Mouse (Mus musculus): ENCODE measurements around the gene Dhrs7b. TPM values are rescaled to one million over a fixed set of nuclear protein-coding genes. Genes with fewer than 3 reads are reported as not detected.

The Dhrs7b gene
- polyA plus RNA-seq, 1 experiment from 2014 or later = 30.7 TPM

DNA sequence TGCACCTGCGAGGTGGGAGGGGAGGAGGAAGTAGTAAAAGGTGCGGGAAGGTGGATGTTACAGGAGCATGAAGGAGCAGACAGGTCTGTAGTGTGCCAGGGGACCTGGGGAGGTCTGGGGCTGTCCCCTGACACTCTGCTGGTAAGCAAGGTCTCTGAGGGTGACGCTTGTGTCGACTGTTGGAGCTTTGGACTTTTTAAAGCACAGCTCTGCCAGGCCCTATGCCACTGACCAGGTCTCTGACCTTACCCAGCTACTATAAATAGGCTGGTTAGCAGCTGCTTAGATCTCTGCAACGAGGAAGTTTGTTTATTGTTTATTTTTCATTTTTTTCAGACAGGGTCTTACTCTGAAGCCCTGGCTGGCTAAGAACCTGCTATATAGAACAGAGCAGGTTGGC is 15.0 kb downstream of the Dhrs7b start:
- 86% methylated on average over 5 of the region's 5 CpGs for WGBS
- no peak overlapping the region for H3K27ac ChIP-seq (replicated peaks; ENCODE audit: low read depth, low read length)
- peaks cover 3% of the 10 kb centered on the region for H3K36me3 ChIP-seq (replicated peaks; ENCODE audit: control insufficient read depth, insufficient read depth, low read depth, low read length)
- H3K4me1 ChIP-seq (ENCODE audit: control insufficient read depth, insufficient read depth, low read length) = no peaks in the 10 kb centered on the region
- H3K4me3 ChIP-seq (ENCODE audit: low read depth, low read length) = no peak overlapping the region
- no peak for ATAC-seq (replicated peaks; ENCODE audit: insufficient number of reproducible peaks, low FRiP score, low TSS enrichment, low read depth)
- H3K4me2 ChIP-seq (ENCODE audit: low read depth, low read length) = no peak overlapping the region
- no peaks in the 10 kb centered on the region for H3K27me3 ChIP-seq (ENCODE audit: control insufficient read depth, insufficient read depth, low read length)
- no peak overlapping the region for H3K9ac ChIP-seq (replicated peaks; ENCODE audit: low read length)
- no peak for DNase-seq (ENCODE audit: low spot score)
- H3K9me3 ChIP-seq (replicated peaks; ENCODE audit: control insufficient read depth, low read length) = no peaks in the 10 kb centered on the region

DNA sequence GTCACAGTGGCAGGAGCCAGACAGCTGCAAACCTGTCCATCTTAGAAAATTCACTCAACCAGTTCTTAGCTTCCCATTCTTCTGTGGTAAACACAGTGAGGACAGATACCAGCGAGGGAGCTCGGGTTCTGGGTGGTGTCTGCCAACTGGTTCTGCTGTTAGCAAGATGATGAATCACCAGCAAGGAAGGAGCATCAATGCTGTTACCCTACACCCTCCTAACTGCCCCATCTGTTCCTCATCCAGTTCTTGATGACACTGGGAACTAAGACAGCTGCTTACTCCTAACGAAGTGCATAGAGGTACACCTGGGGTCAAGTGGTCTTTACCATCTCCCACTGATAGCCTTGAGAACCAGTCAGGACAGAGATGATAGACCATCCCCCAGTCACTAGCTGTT is 26.2 kb downstream of the Dhrs7b start:
- no peak for DNase-seq (ENCODE audit: low spot score)
- H3K27ac ChIP-seq (replicated peaks; ENCODE audit: low read depth, low read length) = no peak overlapping the region
- no peaks in the 10 kb centered on the region for H3K27me3 ChIP-seq (ENCODE audit: control insufficient read depth, insufficient read depth, low read length)
- no peaks in the 10 kb centered on the region for H3K4me1 ChIP-seq (ENCODE audit: control insufficient read depth, insufficient read depth, low read length)
- H3K4me3 ChIP-seq (ENCODE audit: low read depth, low read length) = no peak overlapping the region
- WGBS = 81% methylated on average over 3 of the region's 3 CpGs
- no peak overlapping the region for H3K9ac ChIP-seq (replicated peaks; ENCODE audit: low read length)
- ATAC-seq (replicated peaks; ENCODE audit: insufficient number of reproducible peaks, low FRiP score, low TSS enrichment, low read depth) = no peak
- H3K4me2 ChIP-seq (ENCODE audit: low read depth, low read length) = no peak overlapping the region
- H3K9me3 ChIP-seq (replicated peaks; ENCODE audit: control insufficient read depth, low read length) = no peaks in the 10 kb centered on the region
- H3K36me3 ChIP-seq (replicated peaks; ENCODE audit: control insufficient read depth, insufficient read depth, low read depth, low read length) = peaks cover 1% of the 10 kb centered on the region

- no peak overlapping the region for H3K27ac ChIP-seq (replicated peaks; ENCODE audit: low read depth, low read length)
- ATAC-seq (replicated peaks; ENCODE audit: insufficient number of reproducible peaks, low FRiP score, low TSS enrichment, low read depth) = no peak
- H3K36me3 ChIP-seq (replicated peaks; ENCODE audit: control insufficient read depth, insufficient read depth, low read depth, low read length) = peaks cover 15% of the 10 kb centered on the region
- H3K4me1 ChIP-seq (ENCODE audit: control insufficient read depth, insufficient read depth, low read length) = no peaks in the 10 kb centered on the region
- no peaks in the 10 kb centered on the region for H3K27me3 ChIP-seq (ENCODE audit: control insufficient read depth, insufficient read depth, low read length)
- no peak overlapping the region for H3K4me2 ChIP-seq (ENCODE audit: low read depth, low read length)
- no peaks in the 10 kb centered on the region for H3K9me3 ChIP-seq (replicated peaks; ENCODE audit: control insufficient read depth, low read length)
- DNase-seq (ENCODE audit: low spot score) = no peak
- no peak overlapping the region for H3K9ac ChIP-seq (replicated peaks; ENCODE audit: low read length)
- WGBS = 89% methylated on average over 3 of the region's 3 CpGs
- H3K4me3 ChIP-seq (ENCODE audit: low read depth, low read length) = no peak overlapping the region
Observed at GRCm38 (mm10) chr11:60861993-60862392, 31.6 kb downstream of the Dhrs7b start.

GRCm38 (mm10) chr11:60863196-60863595 is 32.8 kb downstream of the Dhrs7b start:
- Histone ChIP-seq H3K4me2 (ENCODE audit: low read depth, low read length) (no peak overlapping the region), H3K27me3 (ENCODE audit: control insufficient read depth, insufficient read depth, low read length) (no peaks in the 10 kb centered on the region), H3K27ac (replicated peaks; ENCODE audit: low read depth, low read length) (no peak overlapping the region), H3K4me3 (ENCODE audit: low read depth, low read length) (no peak overlapping the region), H3K4me1 (ENCODE audit: control insufficient read depth, insufficient read depth, low read length) (no peaks in the 10 kb centered on the region), H3K9me3 (replicated peaks; ENCODE audit: control insufficient read depth, low read length) (no peaks in the 10 kb centered on the region), H3K9ac (replicated peaks; ENCODE audit: low read length) (no peak overlapping the region), H3K36me3 (replicated peaks; ENCODE audit: control insufficient read depth, insufficient read depth, low read depth, low read length) (peaks cover 15% of the 10 kb centered on the region)
- ATAC-seq (replicated peaks; ENCODE audit: insufficient number of reproducible peaks, low FRiP score, low TSS enrichment, low read depth) (no peak), DNase-seq (ENCODE audit: low spot score) (no peak)
- 83% methylated on average over 4 of the region's 4 CpGs for WGBS

GRCm38 (mm10) chr11:60864166-60864565 is 33.7 kb downstream of the Dhrs7b start:
- H3K9me3 ChIP-seq (replicated peaks; ENCODE audit: control insufficient read depth, low read length) = no peaks in the 10 kb centered on the region
- no peak overlapping the region for H3K27ac ChIP-seq (replicated peaks; ENCODE audit: low read depth, low read length)
- ATAC-seq (replicated peaks; ENCODE audit: insufficient number of reproducible peaks, low FRiP score, low TSS enrichment, low read depth) (no peak), DNase-seq (ENCODE audit: low spot score) (no peak)
- H3K27me3 ChIP-seq (ENCODE audit: control insufficient read depth, insufficient read depth, low read length) = no peaks in the 10 kb centered on the region
- no peak overlapping the region for H3K4me3 ChIP-seq (ENCODE audit: low read depth, low read length)
- H3K36me3 ChIP-seq (replicated peaks; ENCODE audit: control insufficient read depth, insufficient read depth, low read depth, low read length) = peaks cover 15% of the 10 kb centered on the region
- H3K9ac ChIP-seq (replicated peaks; ENCODE audit: low read length) = no peak overlapping the region
- H3K4me1 ChIP-seq (ENCODE audit: control insufficient read depth, insufficient read depth, low read length) = no peaks in the 10 kb centered on the region
- no peak overlapping the region for H3K4me2 ChIP-seq (ENCODE audit: low read depth, low read length)
- 86% methylated on average over 2 of the region's 2 CpGs for WGBS

DNA sequence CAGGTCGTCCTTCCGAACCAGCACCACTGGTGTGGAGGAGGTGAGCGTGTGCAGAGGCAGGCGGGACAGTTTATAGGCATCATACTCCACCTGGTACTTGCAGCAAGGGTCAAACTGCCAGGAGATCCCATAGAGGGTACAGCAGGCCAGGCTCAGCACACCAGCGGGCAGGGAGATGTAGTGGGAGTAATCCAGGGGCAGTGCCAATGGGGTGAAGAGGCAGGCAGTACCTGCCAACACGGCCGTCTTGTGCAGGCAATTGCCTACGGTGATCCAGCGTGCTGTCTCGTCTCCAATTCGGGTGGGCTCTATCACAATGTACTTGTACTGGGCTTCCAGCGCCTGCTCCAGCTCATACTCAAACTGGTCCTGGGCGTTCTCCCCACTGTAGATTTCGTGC is 34.5 kb downstream of the Dhrs7b start:
- DNase-seq (ENCODE audit: low spot score) = no peak
- no peak for ATAC-seq (replicated peaks; ENCODE audit: insufficient number of reproducible peaks, low FRiP score, low TSS enrichment, low read depth)
- peaks cover 15% of the 10 kb centered on the region for H3K36me3 ChIP-seq (replicated peaks; ENCODE audit: control insufficient read depth, insufficient read depth, low read depth, low read length)
- H3K4me3 ChIP-seq (ENCODE audit: low read depth, low read length) = no peak overlapping the region
- WGBS = 91% methylated on average over 14 of the region's 14 CpGs
- no peak overlapping the region for H3K4me2 ChIP-seq (ENCODE audit: low read depth, low read length)
- no peaks in the 10 kb centered on the region for H3K4me1 ChIP-seq (ENCODE audit: control insufficient read depth, insufficient read depth, low read length)
- no peaks in the 10 kb centered on the region for H3K27me3 ChIP-seq (ENCODE audit: control insufficient read depth, insufficient read depth, low read length)
- H3K9ac ChIP-seq (replicated peaks; ENCODE audit: low read length) = no peak overlapping the region
- no peaks in the 10 kb centered on the region for H3K9me3 ChIP-seq (replicated peaks; ENCODE audit: control insufficient read depth, low read length)
- no peak overlapping the region for H3K27ac ChIP-seq (replicated peaks; ENCODE audit: low read depth, low read length)

DNA sequence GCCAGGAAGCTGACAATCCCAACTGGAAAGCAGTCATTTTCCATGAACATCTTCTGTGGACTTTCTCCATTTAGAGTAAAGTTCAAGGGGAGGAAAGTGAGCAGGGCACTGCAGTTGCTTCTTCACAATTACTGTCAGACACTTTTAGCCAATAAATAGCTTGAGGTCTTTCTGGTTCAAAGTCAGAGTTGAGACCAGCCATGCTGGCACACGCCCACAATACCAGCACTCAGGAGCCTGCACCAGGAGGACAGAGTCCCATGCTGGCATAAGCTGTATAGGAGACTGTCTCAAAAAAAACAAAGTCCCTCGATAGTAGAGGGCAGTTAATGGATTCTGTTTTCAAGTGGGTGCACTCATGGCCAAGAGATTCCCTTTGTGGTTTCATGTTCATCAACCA is 35.6 kb downstream of the Dhrs7b start:
- no peak overlapping the region for H3K4me2 ChIP-seq (ENCODE audit: low read depth, low read length)
- WGBS = 72% methylated on average over 2 of the region's 2 CpGs
- no peak overlapping the region for H3K9ac ChIP-seq (replicated peaks; ENCODE audit: low read length)
- H3K4me3 ChIP-seq (ENCODE audit: low read depth, low read length) = no peak overlapping the region
- H3K27ac ChIP-seq (replicated peaks; ENCODE audit: low read depth, low read length) = no peak overlapping the region
- H3K36me3 ChIP-seq (replicated peaks; ENCODE audit: control insufficient read depth, insufficient read depth, low read depth, low read length) = peaks cover 15% of the 10 kb centered on the region
- no peak for DNase-seq (ENCODE audit: low spot score)
- no peaks in the 10 kb centered on the region for H3K4me1 ChIP-seq (ENCODE audit: control insufficient read depth, insufficient read depth, low read length)
- no peaks in the 10 kb centered on the region for H3K9me3 ChIP-seq (replicated peaks; ENCODE audit: control insufficient read depth, low read length)
- no peaks in the 10 kb centered on the region for H3K27me3 ChIP-seq (ENCODE audit: control insufficient read depth, insufficient read depth, low read length)
- ATAC-seq (replicated peaks; ENCODE audit: insufficient number of reproducible peaks, low FRiP score, low TSS enrichment, low read depth) = no peak

- ATAC-seq (replicated peaks; ENCODE audit: insufficient number of reproducible peaks, low FRiP score, low TSS enrichment, low read depth) (no peak), DNase-seq (ENCODE audit: low spot score) (no peak)
- Histone ChIP-seq H3K4me3 (ENCODE audit: low read depth, low read length) (no peak overlapping the region), H3K36me3 (replicated peaks; ENCODE audit: control insufficient read depth, insufficient read depth, low read depth, low read length) (peaks cover 11% of the 10 kb centered on the region), H3K27me3 (ENCODE audit: control insufficient read depth, insufficient read depth, low read length) (no peaks in the 10 kb centered on the region), H3K9ac (replicated peaks; ENCODE audit: low read length) (no peak overlapping the region), H3K4me1 (ENCODE audit: control insufficient read depth, insufficient read depth, low read length) (no peaks in the 10 kb centered on the region), H3K9me3 (replicated peaks; ENCODE audit: control insufficient read depth, low read length) (no peaks in the 10 kb centered on the region), H3K4me2 (ENCODE audit: low read depth, low read length) (no peak overlapping the region), H3K27ac (replicated peaks; ENCODE audit: low read depth, low read length) (no peak overlapping the region)
- 83% methylated on average over 3 of the region's 3 CpGs for WGBS
Observed at GRCm38 (mm10) chr11:60867456-60867855, 37.0 kb downstream of the Dhrs7b start.
